Mouse (Mus musculus) kidney, adult 10 weeks (tissue): Measurements from ENCODE around the gene Prokr1. TPM values are rescaled to one million over a fixed set of nuclear protein-coding genes. Genes with fewer than 3 reads are reported as not detected.

ENCODE experiments used
- polyA plus RNA-seq: library from polyadenylated mRNA; stranded (reverse); fragments of 350-450 nt; fragmentation: Illumina TruSeq; extraction: RNeasy Lipid Tissue Mini Kit (QIAGEN cat#74804); gene quantifications from one replicate; pipeline ENCODE4 v1.2.3, GENCODE M21; 2014; ENCODE audit warnings: low read depth, low replicate concordance

Gene Prokr1
- 0.28 TPM for polyA plus RNA-seq

DNA sequence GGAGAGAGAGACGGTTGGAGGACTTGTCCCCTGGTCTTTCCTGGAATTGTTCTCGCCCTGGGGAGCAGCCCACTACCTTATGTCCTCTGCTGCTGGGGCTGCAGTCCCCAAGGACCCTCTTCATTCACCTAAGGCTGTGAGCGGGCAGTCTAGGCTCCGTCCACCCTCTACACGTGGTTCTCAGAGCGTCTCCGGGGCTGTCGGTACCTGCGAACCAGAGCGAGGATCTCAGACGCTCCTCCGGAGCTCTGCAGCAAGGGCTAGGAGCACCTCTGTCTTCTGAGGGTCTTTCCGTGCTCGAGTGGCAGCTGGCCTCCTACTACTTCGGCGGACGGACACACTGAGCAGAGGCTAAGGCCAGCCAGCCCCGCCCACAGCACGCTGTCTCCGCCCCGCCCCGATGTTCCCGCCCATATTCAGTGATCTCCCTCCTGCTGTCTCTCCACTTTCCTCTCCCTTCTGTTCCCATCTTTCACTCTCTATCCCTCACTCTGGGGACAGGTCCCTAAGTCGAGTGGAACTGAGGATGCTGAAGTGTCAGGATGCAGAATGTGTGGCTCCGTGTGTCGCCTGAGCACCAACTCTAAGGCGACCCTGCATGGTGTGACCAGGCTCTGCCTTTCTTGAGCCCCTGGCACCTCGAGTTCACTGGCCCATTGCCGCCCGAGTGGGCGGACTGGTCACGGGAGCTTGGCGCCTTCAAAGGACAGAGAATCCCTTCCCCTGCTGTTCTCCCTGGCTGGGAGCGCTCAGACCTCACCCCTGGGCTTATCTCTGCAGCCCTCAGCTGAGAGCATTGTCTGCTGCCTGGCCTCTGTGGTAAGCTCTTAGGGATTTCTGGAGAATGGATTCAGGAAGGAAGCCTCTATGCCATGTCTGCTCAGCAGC, at the start of gene Prokr1:
Gene Prokr1 (minus strand): TSS at position 350 of the 888 bp plus-strand sequence.

GRCm38 (mm10) chr6:87532953-87533710, 57.4 kb downstream of the Prokr1 start, which contains the start of gene Arhgap25:
TSS of gene Arhgap25 (minus strand) at chr6:87533259.

Other genes starting within 250 kb of the Prokr1 start
- gene Gkn1, start 239.8 kb downstream of the Prokr1 start, polyA plus RNA-seq, result not detected
- gene Gkn2, start 217.4 kb downstream of the Prokr1 start, polyA plus RNA-seq, result not detected
- not detected for gene Gkn3, start 201.8 kb downstream of the Prokr1 start, polyA plus RNA-seq
- not detected for gene Bmp10, start 161.7 kb downstream of the Prokr1 start, polyA plus RNA-seq
- gene Arhgap25, start 57.5 kb downstream of the Prokr1 start, polyA plus RNA-seq, result 0.24 TPM
- 4.9 TPM for gene Aplf, start 81.5 kb upstream of the Prokr1 start, polyA plus RNA-seq
- not detected for gene Efcc1, start 140.1 kb upstream of the Prokr1 start, polyA plus RNA-seq
- not detected for gene Gp9, start 187.3 kb upstream of the Prokr1 start, polyA plus RNA-seq
- gene Rab43, start 221.4 kb upstream of the Prokr1 start, polyA plus RNA-seq, result 5.8 TPM
- gene Gm45140, start 245.1 kb upstream of the Prokr1 start, polyA plus RNA-seq, result not detected
- gene Isy1, start 248.1 kb upstream of the Prokr1 start, polyA plus RNA-seq, result 20.1 TPM